Mouse (Mus musculus) spleen, embryonic (tissue): ENCODE data around the gene Bcas3.
"Not testable (repeated sequence)": the region's sequence is repeated elsewhere in the genome, so short reads cannot be mapped to it uniquely, and the experiment has no call there.

ENCODE experiments used
- CTCF ChIA-PET: fragments of 350-600 bp; sonication (Branson Sonifier 250); formaldehyde crosslinking; loops from one replicate; lab custom pipeline; 2022; lab: Charles Lee

Gene Bcas3

DNA sequence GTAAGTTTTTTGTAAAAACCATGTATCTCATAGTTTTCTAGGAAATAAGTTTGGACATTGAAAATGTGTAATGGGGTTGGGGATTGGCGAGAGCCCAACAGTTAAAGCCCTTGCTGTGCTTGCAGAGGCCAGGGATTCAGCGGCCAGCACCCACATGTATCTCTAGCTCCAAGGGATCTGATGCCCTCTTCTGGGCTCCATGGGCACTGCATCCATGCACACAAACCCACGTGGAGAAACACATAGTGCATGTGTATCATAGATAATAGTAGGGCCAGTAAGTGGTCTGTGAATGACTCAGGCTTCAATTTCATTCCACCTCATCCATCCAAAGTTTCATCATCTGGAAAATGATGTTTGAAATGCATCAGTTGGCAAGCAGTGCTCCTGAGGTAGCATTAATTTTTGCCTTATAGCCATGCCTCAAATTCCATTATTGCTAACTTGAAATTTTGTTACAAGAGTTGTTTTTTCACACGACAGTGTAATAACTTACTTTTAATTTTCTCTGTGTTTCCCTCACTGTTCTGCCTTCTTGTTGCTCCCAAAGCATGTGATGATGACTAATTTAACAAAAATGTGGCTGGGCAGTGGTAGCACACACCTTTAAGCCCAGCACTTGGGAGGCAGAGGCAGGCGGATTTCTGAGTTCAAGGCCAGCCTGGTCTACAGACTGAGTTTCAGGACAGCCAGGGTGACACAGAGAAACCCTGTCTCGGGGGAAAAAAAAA is 129.9 kb downstream of the Bcas3 start:
- CTCF ChIA-PET, result interaction anchor here (0.6 kb wide), 1 partner anchor 179 kb away, joined by 4 read pairs; no protein-coding TSS in a partner anchor

- CTCF ChIA-PET, result no interaction called here
Measured at GRCm38 (mm10) chr11:85485197-85485940, 132.4 kb downstream of the Bcas3 start.

DNA sequence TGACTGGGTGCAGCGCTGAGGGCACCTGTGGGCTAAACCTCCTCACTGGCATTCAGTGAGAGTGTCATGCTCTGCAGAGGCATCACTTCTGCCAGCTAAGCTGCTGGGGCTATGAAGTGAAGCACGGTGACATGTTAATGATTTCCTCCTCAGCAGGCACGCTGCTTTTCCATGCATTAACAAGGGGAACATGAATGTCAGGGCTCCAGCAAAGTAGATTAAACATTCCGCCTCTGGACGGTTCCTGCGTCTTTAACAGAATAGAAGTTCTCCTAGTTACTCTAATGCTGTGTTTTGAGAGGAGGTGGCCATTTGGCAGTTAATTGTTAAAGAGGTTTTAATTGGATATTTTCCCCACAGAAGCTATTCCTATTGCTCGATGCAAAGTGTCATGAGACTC is 134.5 kb downstream of the Bcas3 start:
- CTCF ChIA-PET, result interaction anchor here (0.5 kb wide), 1 partner anchor 1218 kb away, joined by 3 read pairs; no protein-coding TSS in a partner anchor

DNA sequence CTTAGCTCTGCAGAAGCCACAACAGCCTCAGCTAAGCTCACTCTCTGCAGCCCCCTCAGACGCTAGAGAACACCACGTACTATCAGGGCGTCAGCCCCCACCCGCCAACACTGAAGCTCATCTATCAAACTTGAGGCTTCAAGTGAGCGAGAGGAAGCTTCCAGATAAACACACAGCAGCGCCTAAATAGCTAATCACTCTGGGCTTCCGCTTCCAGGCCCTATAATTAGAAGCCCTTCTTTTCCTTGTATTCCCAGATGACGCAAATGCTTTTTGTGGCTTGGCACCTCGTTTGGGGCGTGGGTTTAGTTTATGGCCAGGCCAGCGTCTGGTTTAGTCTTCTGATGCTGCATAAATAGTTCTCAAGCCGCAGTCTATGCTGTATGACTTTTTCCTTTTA is 139.3 kb downstream of the Bcas3 start:
- CTCF ChIA-PET, result interaction anchor here (0.5 kb wide), 1 partner anchor 542 kb away, joined by 3 read pairs; no protein-coding TSS in a partner anchor

DNA sequence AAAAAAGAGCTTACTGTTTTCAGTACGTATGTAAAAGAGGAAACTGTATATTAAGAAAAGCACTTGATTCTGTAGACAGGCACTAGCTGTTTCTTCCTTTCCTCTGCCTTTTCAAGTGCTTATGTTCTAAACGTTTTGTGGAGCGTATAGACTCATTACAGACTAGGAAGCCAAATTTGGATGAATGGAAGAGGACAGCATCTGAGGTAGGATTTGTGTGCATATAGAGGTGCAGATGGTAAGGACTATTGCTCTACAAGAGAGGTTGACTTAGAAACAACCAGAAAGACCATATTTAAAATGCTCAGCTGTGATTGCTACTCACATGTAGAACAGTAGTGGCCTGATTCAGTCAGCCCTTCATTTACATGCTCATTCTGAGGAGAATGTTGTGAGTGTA is 139.7 kb downstream of the Bcas3 start:
- CTCF ChIA-PET, result interaction anchor here (0.5 kb wide), 1 partner anchor 542 kb away, joined by 3 read pairs; no protein-coding TSS in a partner anchor

- CTCF ChIA-PET, result no interaction called here
Measured at GRCm38 (mm10) chr11:85499561-85499960, 146.6 kb downstream of the Bcas3 start.

DNA sequence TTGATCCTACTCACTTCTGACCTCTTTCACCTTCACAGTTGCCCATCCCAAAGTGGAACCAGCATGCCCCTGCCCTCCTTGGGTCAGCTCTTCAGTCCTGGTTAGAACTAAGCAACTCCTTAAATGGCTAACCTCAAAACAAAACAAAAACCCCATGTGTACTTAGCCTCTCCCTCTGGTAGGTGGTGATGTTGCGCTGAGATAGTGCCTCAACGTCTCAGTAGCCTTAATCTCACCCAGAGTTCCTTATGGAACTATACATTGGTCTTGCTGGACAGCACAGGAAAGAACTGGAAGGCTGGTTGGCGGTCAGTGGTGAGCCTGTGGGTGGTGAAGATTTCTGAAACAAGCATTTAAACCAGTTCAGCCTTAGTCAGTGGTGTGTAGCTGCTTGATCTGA is 149.1 kb downstream of the Bcas3 start:
- CTCF ChIA-PET, result interaction anchor here (0.6 kb wide), 1 partner anchor 330 kb away, joined by 6 read pairs; no protein-coding TSS in a partner anchor

DNA sequence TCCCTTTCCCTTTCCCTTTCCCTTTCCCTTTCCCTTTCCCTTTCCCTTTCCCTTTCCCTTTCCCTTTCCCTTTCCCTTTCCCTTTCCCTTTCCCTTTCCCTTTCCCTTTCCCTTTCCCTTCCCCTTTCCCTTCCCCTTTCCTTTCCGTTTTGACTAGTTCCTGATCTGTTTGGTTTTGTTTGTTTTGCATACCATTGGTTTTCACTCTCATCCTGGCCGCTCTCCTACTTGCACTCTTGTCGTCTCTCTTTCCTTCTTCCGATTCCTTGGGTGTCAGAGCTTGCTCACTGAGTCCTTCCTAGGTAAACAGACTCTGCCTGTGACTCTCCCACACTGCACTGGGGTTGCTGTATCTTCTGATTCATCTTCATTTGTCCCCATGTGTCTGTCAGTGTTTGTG is 151.8 kb downstream of the Bcas3 start:
- CTCF ChIA-PET, result not testable (repeated sequence)

DNA sequence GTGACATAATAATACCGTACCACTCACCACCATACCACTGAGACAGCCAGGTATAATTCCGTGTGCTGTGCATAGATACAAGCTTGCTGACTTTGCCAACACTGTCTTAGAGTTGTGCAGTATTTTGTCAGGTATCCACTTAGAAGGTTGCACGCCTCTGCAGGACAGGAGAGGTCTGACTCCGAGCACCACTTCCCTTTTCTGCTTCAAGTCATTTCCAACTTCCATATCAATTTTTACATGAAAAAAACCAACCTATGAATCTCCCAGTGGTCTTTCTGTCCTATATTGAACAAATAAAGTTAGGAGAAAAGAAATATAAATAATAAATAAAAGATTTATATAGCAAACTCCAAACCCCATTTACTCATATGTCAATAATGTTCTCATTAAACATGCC is 152.8 kb downstream of the Bcas3 start:
- CTCF ChIA-PET, result no interaction called here

DNA sequence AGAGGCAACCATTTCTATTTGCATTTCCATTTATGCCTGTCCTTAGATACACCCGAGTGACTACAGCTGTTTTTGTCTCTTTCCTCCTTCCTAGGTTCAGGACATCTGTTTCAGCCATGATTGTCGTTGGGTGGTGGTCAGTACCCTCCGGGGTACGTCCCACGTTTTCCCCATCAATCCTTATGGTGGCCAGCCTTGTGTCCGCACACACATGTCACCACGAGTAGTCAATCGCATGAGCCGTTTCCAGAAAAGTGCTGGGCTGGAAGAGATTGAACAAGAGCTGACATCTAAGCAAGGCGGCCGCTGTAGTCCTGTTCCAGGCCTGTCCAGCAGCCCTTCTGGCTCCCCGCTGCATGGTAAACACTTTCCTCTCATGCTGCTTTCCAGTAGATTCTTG is 156.4 kb downstream of the Bcas3 start:
- CTCF ChIA-PET, result no interaction called here

- CTCF ChIA-PET, result interaction anchor here (0.7 kb wide), 1 partner anchor 1736 kb away, joined by 5 read pairs; no protein-coding TSS in a partner anchor
Measured at GRCm38 (mm10) chr11:85511270-85511904, 158.4 kb downstream of the Bcas3 start.

DNA sequence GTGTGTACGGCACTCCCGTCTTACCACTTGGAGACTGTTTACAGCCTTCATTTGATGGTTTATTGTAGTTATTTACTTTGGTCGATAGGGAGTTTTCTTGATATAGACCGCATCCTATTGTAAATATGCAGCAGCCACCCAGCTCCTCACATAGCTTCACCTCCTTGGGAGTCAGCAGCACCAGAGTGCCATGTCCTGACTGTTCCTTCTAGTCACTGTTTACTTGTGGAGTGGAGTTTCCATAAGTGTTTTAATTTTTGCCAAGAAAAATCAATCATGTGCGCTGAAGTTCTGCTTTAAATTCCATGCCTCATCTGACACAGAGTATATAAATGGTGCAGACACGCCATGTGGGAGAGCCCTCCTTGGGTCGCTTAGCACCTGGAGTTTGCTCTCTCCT is 163.8 kb downstream of the Bcas3 start:
- CTCF ChIA-PET, result no interaction called here

- CTCF ChIA-PET, result interaction anchor here (0.6 kb wide), 1 partner anchor 30 kb away, joined by 3 read pairs; no protein-coding TSS in a partner anchor
Measured at GRCm38 (mm10) chr11:85518025-85518756, 165.2 kb downstream of the Bcas3 start.

- CTCF ChIA-PET, result interaction anchor here (0.7 to 1.1 kb wide), 2 partner anchors 8 to 16 kb away, joined by 3 read pairs; no protein-coding TSS in a partner anchor
Measured at GRCm38 (mm10) chr11:85520236-85520635, 167.3 kb downstream of the Bcas3 start.

DNA sequence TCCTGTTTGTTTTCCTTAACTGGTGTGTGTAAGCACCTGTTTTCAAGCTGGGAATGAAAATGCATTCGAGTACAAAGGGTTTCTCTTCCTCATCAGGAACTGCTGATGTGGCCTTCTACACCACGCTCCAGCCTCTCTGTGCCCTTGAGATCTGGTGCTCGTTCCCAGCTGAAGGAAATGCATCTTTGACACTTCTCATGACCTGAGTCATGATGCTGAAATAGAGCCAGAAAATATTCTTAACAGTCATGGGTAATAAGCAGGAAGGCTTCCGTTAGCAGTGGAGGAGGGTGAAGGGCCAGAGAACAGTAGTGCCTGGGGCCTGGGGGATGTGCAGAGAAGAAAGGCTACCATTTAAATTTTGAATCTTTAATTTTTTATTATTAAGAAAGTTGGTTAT is 168.0 kb downstream of the Bcas3 start:
- CTCF ChIA-PET, result no interaction called here

GRCm38 (mm10) chr11:85523646-85524045 is 170.7 kb downstream of the Bcas3 start:
- CTCF ChIA-PET, result interaction anchor here (0.6 kb wide), 1 partner anchor 585 kb away, joined by 5 read pairs; no protein-coding TSS in a partner anchor

GRCm38 (mm10) chr11:85524186-85524585 is 171.2 kb downstream of the Bcas3 start:
- CTCF ChIA-PET, result interaction anchor here (0.5 to 0.6 kb wide), 2 partner anchors 38 to 585 kb away, joined by 5 to 12 read pairs; no protein-coding TSS in a partner anchor

- CTCF ChIA-PET, result interaction anchor here (0.5 kb wide), 1 partner anchor 37 kb away, joined by 12 read pairs; no protein-coding TSS in a partner anchor
Measured at GRCm38 (mm10) chr11:85524841-85525500, 172.0 kb downstream of the Bcas3 start.

DNA sequence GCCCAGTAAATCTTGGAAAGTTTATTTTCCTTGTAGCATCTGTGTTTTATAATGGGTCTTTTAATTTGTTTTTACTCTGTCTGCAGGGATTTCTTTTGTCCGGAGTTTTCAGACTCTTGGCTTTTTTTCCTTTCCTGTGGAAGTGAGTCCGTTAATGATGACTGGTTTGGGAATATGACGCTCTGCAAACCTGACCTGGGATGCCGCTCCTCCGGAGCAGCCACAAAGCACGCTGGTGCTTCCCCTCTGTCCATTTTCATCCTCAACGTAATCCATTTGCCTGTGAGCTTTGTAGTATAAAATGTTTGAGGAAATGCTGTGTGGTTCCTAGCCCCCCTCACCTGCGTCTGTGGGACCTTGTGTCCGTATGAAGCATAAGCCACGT is 172.5 kb downstream of the Bcas3 start:
- CTCF ChIA-PET, result no interaction called here
